Mouse (Mus musculus): ENCODE results near the gene Sst.

The Sst gene

DNA sequence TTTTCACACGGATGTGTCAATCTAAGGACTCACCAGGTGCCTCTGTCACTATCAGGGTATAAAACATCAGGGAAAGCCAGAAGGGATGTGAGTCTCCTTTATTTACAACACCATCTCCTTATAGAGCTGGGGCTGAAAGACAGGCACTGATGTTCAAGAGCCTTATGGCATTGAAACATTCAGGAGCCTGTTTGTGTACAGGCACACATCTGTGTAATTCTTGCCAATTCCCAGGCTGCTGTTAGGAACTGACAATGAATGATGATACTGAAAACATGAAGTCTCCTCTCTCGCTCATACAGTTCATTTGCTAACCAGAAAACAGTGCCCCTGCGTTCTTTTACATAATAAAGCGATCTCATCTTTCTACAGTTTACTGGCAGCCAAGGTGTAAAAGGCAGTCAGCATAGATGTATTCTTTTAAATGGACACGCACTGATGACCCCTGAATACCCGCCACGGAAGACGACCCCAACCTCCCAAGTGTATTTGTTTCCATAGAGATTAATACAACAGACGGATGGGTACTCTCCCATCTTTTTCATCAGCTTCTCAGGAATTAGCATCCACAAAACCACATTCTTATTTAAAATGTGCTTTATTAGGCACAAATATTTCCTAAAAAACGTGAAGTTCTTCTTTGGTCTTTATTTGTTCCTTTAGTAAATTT, 2.7 kb downstream of the Sst start:
- no peak for DNase-seq (ENCODE audit: low read depth, low spot score)

- DNase-seq (ENCODE audit: low read depth, low spot score), result no peak
Measured at GRCm38 (mm10) chr16:23885098-23885497, 5.7 kb downstream of the Sst start.

DNA sequence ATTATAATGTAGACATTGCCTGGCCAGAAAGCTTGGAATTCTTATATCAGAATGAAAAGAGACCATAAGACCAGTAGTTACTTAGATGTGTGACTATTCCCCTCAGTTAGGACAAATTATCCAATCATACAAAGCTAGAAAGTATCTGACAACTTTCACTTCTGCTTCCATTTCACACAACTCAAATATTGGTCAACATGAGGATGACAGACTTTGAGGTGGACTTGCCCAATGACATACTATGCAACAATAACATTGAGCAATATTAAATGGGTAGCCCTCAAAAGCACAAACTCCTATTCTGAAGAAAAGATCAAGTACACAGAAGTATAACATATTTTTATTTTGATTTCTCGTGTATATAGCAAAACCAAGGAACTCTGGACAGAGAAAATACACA, 35.5 kb downstream of the Sst start:
- DNase-seq (ENCODE audit: low read depth, low spot score), result no peak

DNA sequence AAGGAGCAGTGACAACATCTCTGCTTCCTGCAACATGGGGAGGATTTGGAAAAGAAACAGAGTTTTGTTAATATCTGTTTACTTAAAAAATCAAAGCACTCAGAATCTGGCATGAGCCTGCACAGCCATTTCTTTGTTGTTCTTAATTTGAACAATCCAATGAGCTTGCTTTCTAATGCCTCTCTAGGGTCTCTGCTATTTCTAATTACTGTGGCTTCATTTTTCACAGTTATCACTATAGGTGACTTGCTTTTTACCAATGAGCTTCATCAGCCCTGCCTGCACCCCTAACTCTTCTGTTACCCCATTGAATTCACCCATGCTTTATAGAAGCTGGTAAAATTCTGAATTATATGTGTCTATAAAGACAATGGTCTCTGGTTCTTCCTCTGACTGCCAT, 41.0 kb downstream of the Sst start:
- no peak for DNase-seq (ENCODE audit: low read depth, low spot score)

GRCm38 (mm10) chr16:23849176-23849575, 41.6 kb downstream of the Sst start:
- DNase-seq (ENCODE audit: low read depth, low spot score), result no peak

- no peak for DNase-seq (ENCODE audit: low read depth, low spot score)
Measured at GRCm38 (mm10) chr16:23844622-23845021, 46.1 kb downstream of the Sst start.

DNA sequence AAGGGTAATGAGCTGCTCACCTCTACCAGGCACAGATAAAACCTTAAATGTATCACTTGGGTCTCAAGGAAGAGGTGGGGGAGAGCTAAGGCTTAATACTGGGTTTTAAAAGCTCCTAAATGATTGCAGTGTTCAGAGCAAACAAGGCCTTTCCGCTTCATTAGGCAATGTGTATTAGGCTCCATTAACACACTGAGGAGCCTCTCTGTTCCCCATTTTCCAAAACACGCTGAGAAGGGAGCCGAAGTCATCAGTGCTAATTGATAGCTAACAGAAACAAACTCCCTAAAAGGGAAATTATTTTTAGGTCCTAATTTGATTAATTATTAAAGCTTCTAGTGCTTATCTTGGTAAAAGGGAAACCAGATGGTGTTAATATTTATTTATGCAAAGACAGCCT, 48.1 kb downstream of the Sst start:
- no peak for DNase-seq (ENCODE audit: low read depth, low spot score)
